Mouse (Mus musculus) thymus, postnatal 25 days (tissue): ENCODE data around the gene Ube4a.
"Not testable (repeated sequence)": the region's sequence is repeated elsewhere in the genome, so short reads cannot be mapped to it uniquely, and the experiment has no call there.

ENCODE experiments used
- DNase-seq: peaks from one replicate; pipeline ENCODE4 v3.0.0; 2022

Ube4a gene

DNA sequence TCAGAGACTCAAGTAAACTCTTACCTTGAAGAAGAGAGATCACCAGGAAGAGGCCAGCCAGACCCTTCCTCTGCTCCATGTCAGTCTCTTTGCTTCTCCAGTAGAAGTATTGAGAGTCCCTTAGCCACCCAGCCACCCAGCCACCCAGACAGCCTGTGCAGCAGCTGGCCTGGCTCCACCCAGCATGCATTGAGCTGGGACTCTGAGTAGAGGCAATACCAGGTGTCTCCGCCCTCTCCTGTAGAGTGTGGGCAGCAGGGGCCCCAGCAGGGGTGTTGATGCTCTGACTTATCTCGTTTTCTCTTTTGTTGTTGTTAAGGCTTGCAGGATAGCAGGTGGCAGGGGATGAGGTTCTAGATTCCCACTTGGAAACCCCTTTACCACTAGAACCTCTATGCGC lies 14.8 kb upstream of the Ube4a start, which contains the start of gene Cd3g:
Gene Cd3g (minus strand): TSS at position 190 of the 400 bp plus-strand sequence.
- DNase-seq = peak; percentile 92

GRCm38 (mm10) chr9:44979806-44980205 lies 14.4 kb upstream of the Ube4a start:
- peak; percentile 64 for DNase-seq

DNA sequence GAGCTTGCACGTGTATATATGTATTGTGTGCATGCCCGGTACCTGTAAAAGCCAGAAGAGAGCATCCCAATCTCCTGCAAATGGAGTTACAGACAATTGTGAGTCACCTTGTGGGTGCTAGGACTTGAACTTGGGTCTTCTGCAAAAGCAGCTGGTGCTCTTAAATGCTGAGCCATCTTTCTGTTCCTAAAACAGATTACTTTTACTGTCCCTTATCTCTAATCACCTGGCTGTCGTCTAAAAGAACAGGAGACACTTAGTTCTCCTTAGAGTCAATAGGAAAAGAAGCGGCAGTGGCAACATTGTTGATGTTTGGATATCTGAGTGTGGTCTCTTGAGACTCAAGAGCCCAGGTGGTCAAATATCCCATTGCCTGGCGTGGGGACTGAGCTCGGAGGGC lies 12.4 kb upstream of the Ube4a start:
- DNase-seq = no peak

GRCm38 (mm10) chr9:44969450-44969849 lies 4.0 kb upstream of the Ube4a start:
- peak; percentile 44 for DNase-seq

GRCm38 (mm10) chr9:44967763-44968162 lies 2.4 kb upstream of the Ube4a start:
- not testable (repeated sequence) for DNase-seq

DNA sequence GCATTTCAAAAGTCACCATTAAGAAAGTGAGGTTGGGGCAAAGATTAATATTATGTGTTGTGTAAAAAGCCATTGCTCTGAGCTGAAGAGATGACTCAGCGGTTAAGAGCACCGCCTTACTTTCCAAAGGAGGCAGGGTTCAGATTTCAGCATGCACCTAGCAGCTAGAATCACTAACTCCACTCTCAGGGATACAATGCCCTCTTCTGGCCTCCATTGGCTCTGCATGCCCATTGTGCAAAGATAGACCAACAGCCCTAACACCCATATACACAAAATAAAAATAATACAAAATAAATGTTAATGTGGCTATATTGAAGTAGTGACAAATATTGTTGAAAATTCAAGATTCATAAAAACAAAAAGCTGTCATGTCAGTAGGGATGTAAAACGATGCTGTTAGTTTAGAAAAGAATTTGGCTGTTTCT lies 1.4 kb upstream of the Ube4a start:
- DNase-seq = peak; percentile 90

DNA sequence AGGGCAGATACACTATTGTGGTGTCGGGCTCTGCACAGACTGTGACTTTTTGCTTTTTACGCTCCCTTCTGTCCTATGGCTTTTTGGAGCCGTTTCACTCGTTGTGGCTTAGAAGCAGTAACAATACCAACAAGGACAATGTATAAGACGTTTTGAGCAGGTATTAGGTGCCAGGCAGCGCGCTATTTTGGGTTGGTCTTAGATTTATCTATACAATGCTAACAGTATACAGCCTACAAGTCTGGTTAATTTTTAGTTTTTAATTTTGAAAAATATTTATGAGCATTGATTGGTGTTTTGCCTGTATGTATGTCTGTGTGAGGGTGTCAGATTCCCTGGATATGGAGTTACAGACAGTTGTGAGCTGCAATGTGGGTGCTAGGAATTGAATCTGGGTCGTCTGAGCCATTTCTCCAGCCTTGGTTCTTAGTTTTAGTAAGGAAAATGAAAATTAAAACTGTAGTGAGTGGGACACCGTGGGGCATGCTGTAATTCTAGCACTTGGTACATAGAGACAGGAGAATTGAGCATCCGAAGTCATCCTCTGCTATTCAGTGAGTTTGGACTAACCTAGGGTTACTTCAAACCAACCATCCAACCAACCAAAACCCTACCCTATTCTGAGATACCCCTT lies 550 bp upstream of the Ube4a start:
- DNase-seq = no peak

DNA sequence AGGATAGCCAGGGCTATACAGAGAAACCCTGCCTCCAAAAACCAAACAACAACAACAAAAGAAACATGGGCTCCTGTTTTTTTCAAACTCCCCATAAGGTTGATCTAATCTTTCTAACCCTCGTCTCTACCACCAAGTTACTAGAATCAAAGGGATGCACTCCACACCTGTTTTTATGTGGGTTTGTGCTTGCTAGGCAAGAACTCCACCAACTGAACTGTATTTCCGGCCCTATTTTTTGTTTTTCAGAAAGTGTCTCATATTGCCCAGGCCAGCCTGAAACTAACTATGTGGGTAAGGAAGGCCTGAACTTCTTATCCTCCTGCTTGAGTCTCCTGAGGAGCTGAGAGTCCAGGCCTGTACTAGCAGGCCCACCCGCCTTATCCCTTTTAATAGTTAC lies 11.0 kb downstream of the Ube4a start:
- peak; percentile 52 for DNase-seq

DNA sequence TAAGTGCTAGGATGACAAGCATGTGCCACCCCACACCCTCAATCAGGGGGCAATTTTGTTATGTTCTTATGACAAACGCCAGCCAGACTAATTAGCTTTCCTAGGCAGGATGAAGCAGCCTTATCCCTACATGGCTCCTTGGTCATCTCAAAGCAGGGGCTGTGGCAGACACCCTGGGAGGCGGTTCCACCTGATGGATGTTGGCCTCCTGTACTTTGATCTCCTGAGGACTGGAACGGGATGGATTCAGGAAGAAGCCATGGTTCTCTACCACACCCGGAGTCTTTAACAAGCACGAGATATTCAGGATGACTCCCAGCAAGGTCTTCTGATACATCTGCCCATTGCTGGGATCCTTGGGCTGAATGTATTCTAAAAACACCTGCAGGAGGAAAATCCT lies 17.6 kb downstream of the Ube4a start:
- DNase-seq = no peak

DNA sequence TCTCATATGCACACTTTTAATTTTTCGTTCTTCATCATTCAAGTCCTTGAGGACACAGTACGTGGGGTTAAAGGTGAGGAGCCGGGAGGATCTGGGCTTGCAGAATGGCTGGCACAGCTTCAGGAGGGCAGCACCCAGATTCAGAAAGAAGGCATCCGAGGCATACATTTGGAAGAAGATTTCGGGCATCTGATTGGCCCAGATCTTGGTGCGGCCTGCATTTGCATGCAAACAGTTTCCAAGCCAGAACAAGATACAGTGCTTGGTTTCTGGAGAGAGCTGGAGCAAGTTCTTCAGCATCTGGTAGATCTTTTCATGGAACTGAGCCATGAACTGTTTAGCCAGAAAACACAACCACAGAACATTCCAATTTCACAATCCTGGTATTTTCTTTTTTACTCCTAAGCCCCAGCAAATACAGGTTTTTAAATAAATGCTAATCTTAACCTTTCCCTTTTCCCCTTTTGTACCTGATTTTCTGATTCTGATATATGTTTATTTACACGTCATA lies 19.2 kb downstream of the Ube4a start:
- no peak for DNase-seq

GRCm38 (mm10) chr9:44942421-44942820 lies 23.0 kb downstream of the Ube4a start:
- DNase-seq = no peak

DNA sequence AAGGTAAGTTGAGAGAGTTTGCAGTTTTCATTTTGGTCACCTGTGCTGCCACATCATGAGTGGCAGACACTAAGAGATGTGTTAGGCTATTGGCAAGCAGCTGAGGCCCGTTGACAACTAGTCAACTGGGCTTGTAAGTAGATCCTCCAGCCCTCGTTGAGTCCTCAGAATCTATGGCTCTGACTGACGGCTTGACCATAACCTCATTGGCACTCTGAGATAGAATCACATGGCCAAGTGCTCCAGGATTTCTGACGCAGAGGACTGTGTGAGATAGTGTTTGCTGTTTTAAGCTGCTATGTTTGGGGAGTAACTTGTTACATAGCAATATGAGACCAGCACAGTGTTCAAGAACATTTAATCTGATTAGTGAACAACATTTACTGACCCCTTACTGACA lies 23.6 kb downstream of the Ube4a start:
- DNase-seq = no peak

DNA sequence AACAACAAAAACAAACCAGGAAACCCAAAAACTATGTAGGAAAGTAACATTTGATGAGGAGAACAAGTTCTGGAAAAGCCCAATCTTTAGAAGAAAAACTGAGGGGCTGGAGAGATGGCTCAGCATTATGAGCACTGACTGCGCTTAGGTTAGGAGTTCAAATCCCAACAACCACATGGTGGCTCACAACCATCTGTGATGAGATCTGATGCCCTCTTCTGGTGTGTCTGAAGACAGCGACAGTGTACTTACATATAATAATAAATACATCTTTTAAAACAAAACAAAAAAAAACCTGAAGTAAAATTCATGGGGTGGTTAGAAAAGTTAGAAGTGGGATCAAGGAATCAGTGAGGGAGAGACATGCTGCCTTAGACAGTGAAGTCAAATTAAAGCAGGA lies 43.9 kb downstream of the Ube4a start:
- no peak for DNase-seq

DNA sequence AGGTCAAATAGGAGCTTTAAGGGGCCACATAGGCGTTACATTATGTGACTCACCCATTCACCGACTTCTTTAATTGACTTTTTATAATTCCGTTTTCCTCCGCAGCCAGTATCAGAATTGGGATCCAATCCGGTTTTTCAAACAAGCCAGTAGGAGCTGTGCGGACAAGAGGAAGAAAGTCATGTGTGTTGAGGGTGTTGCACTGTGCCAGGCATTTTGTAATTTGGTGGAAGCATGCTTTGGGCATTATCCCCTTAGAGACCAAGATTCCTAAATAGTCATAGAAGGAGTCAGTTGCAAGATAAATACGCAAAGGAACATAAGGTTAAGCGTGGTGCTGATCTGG lies 44.3 kb downstream of the Ube4a start:
- DNase-seq = no peak

GRCm38 (mm10) chr9:44920374-44921122 lies 44.9 kb downstream of the Ube4a start, which contains the start of gene Atp5l:
Atp5l (minus strand) TSS chr9:44920742.
- DNase-seq = peak; percentile 87

GRCm38 (mm10) chr9:44919606-44920005 lies 45.8 kb downstream of the Ube4a start:
- DNase-seq = no peak

DNA sequence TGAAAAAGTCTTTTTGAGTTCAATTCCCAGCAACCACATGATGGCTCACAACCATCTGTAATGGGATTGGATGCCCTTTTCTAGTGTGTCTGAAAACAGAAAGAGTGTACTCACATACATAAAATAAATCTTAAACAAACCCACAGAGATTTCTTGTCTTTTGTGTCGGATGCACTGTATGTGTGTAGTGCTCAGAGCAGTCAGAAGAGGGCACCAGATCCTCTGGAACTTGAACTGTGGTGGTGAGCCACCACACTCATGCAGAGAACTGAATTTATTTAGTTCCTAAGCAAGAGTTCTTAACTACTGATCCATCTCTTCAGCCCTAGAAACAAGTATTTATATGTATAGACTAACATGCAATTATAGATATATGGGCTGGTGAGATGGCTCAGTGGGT lies 49.2 kb downstream of the Ube4a start:
- peak; percentile 72 for DNase-seq

DNA sequence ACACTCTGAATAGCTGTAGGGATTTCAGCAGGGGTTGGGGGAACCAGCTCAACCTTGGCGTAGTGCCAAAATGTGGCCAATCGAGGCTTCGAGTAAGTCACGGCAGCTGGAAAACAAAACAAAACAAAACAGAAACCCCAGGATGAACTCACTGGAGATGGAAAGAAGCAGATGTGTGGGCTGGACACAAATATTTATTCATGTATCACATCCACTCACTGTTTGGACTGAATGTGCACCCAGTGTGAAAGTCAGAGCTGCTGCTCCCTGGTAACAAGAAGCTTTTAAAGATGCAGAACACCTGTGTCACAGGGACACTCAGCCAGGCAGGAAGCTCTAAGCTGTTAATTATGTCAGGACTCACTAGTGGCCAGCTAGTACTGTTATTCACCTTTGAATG lies 50.7 kb downstream of the Ube4a start:
- no peak for DNase-seq

GRCm38 (mm10) chr9:44911365-44911764 lies 54.0 kb downstream of the Ube4a start:
- no peak for DNase-seq

DNA sequence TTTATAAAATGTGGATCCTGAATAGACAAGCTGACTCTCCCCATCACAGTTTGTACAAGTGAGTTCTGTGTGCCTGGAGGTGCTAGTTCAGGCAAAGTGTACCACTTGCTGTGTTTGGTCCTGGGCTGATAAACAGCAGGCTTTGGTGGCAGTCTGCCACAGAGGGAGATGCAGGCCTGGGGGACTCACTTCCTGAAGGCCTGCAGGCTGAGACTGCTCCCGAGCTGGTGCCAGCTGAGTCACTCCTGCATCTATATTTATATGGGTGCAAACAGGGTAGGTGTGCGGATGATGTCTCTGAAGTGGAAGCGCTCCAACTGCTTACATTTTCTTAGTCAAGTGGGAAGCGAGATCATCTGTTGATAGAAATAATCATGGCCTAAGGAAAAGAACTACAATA lies 59.8 kb downstream of the Ube4a start:
- DNase-seq = no peak

GRCm38 (mm10) chr9:44904964-44905363 lies 60.4 kb downstream of the Ube4a start:
- DNase-seq = no peak

DNA sequence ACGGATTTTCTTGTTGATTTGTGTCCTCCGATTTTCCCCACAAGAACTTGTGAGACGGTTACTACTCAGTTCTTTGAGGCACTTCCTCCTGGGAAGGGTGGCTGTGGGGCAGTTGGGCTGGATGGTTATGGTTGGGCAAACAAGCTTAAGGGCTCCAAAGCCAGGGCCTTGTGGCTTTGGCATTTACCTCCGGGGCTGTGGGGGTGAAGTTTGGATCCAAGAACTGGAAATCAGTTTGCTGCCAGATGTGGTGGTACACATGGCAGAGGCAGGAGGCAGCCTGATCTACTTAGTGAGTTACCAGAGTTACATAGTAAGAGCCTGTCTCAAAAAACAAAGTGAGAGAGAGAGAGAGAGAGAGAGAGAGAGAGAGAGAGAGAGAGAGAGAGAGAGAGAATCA lies 61.5 kb downstream of the Ube4a start:
- DNase-seq = no peak

DNA sequence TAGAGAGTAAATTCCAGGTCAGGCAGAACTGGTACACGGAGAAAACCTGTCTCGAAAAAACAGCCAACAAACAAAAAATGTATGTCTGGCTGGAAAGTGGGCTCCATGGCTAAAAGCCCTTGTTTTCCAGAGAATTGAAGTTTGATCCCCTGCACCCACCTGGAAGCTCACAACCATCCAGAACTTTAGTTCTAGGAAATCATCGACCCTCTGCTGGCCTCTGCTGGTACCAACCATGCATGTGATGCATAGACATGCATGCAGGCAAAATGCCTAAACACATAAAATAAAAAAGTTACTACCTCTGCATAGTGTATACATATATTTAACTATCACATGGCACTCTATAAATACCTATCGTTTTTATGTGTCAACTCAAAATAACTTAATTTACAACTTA lies 65.0 kb downstream of the Ube4a start:
- DNase-seq = peak; percentile 39

DNA sequence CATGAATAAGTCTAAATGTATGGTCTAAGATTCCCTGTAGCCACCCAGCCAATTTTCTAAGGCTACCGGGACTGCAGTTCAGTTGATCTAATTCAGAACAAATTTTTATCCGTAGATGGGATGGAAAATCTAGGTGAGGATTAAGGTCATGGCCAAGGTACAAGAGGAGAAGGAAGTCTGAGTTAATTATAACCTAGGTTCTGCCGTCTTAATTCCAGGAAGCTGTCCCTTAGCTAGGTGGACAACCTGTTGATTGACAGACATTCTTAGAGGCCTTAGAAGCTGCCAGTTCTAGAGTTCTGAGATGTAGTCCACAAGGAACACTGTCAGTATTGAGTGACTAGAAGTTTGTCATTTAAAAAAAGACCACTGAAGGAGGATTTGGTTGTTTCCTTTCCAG lies 65.7 kb downstream of the Ube4a start:
- no peak for DNase-seq

DNA sequence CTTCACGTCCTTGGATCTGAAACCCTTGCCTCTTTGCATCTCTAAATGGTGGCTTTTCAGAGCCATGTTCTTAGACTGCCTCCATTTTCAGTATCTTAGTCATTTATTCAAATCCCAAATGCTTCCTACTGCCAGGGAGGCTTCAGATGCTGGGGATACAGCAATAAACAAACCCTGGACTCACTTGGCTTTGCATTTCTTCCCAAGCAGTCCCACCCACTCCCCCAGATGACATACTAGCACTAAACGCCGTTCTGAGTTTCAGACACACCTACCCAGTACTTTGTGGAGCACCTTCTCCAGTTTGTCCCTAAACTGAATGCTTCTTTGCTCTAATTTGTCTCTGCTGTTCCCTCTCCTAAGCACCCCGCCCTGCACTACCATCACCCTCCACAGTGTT lies 68.4 kb downstream of the Ube4a start:
- DNase-seq = no peak
